Mouse (Mus musculus) lung, adult 2 months (tissue): ENCODE measurements around the gene Apoa1. TPM values are rescaled to one million over a fixed set of nuclear protein-coding genes. Genes with fewer than 3 reads are reported as not detected.

Experiments
- DNase-seq: peaks from one replicate; pipeline ENCODE4 v3.0.0; 2022
- H3K4me1 ChIP-seq: fragments of 200-500 bp; 2 replicates; pipeline ENCODE4 v1.6.1; 2011; ENCODE audit warnings: low read length; ENCODE audit not compliant: control insufficient read depth, insufficient read depth
- H3K4me3 ChIP-seq: fragments of 200-500 bp; replicated peaks from 2 replicates; pipeline ENCODE3; 2011; ENCODE audit warnings: low read depth, mild to moderate bottlenecking, control low read depth, low read length; ENCODE audit errors: extremely low read depth
- CTCF ChIP-seq: fragments of 200-500 bp; IDR thresholded peaks from 2 replicates; pipeline ENCODE4 v1.5.1; 2011; ENCODE audit warnings: mild to moderate bottlenecking, low read length, control low read depth; ENCODE audit not compliant: insufficient read depth
- POLR2A ChIP-seq: fragments of 200-500 bp; IDR thresholded peaks from 2 replicates; pipeline ENCODE4 v1.6.1; 2011; ENCODE audit warnings: low read depth, mild to moderate bottlenecking, control low read depth, low read length, borderline replicate concordance; ENCODE audit errors: extremely low read depth
- WGBS: fragments of 180-500 bp; shearing (Covaris S2); methylation state at CpG from one replicate; pipeline ENCODE4 v1.1.7; 2018; 5-methylcytosine and 5-hydroxymethylcytosine counted together
- polyA plus RNA-seq: library from polyadenylated mRNA; depleted of rRNA; stranded (reverse); fragments of >200 nt; gene quantifications from 2 replicates; pipeline ENCODE4 v1.2.3, GENCODE M21; 2012

The Apoa1 gene
- polyA plus RNA-seq, 1 experiment: 3.2 TPM

GRCm38 (mm10) chr9:46192642-46193041 is 35.7 kb upstream of the Apoa1 start:
- 85% methylated on average over 6 of the region's 6 CpGs for WGBS
- Histone ChIP-seq H3K4me3 (no peak overlapping the region), H3K4me1 (peaks cover 9% of the 10 kb centered on the region; the same call in 1 of the 2 replicates)
- TF ChIP-seq POLR2A: no peak
- no peak for TF ChIP-seq CTCF
- no peak for DNase-seq

- WGBS: 71% methylated on average over 9 of the region's 9 CpGs
- DNase-seq: no peak
- H3K4me3 ChIP-seq: no peak overlapping the region
Observed at GRCm38 (mm10) chr9:46194809-46195208, 33.6 kb upstream of the Apoa1 start.

GRCm38 (mm10) chr9:46196699-46197169 is 31.6 kb upstream of the Apoa1 start:
- no peak for TF ChIP-seq CTCF
- peak; percentile 33; the same call in 1 of the 2 replicates for TF ChIP-seq POLR2A
- H3K4me3 ChIP-seq: no peak overlapping the region
- 40% methylated on average over 12 of the region's 12 CpGs for WGBS
- H3K4me1 ChIP-seq: peaks cover 13% of the 10 kb centered on the region; the same call in 1 of the 2 replicates
- no peak for DNase-seq

More at GRCm38 (mm10) chr9:46194809-46195208, 33.6 kb upstream of the Apoa1 start:
- H3K4me1 ChIP-seq: peaks cover 9% of the 10 kb centered on the region; the same call in 1 of the 2 replicates
- TF ChIP-seq POLR2A: no peak
- TF ChIP-seq CTCF: no peak

- no peak for DNase-seq
- no peak overlapping the region for H3K4me3 ChIP-seq
- peaks cover 13% of the 10 kb centered on the region; the same call in 1 of the 2 replicates for H3K4me1 ChIP-seq
- TF ChIP-seq CTCF (no peak), POLR2A (no peak)
- 82% methylated on average over 9 of the region's 9 CpGs for WGBS
Observed at GRCm38 (mm10) chr9:46198461-46198860, 29.9 kb upstream of the Apoa1 start.

GRCm38 (mm10) chr9:46198936-46199335 is 29.4 kb upstream of the Apoa1 start:
- Histone ChIP-seq H3K4me1 (peaks cover 13% of the 10 kb centered on the region; the same call in 1 of the 2 replicates), H3K4me3 (no peak overlapping the region)
- TF ChIP-seq POLR2A (no peak), CTCF (no peak)
- DNase-seq: no peak
- WGBS: 81% methylated on average over 7 of the region's 7 CpGs

- WGBS: 55% methylated on average over 2 of the region's 2 CpGs
- no peak for DNase-seq
- TF ChIP-seq POLR2A (no peak), CTCF (no peak)
- H3K4me1 ChIP-seq: peaks cover 13% of the 10 kb centered on the region; the same call in 1 of the 2 replicates
- no peak overlapping the region for H3K4me3 ChIP-seq
Observed at GRCm38 (mm10) chr9:46199609-46200008, 28.8 kb upstream of the Apoa1 start.

- H3K4me1 ChIP-seq: no peaks in the 10 kb centered on the region
- TF ChIP-seq POLR2A: no peak
- no peak for TF ChIP-seq CTCF
- WGBS: 56% methylated on average over 10 of the region's 10 CpGs
- DNase-seq: no peak
- no peak overlapping the region for H3K4me3 ChIP-seq
Observed at GRCm38 (mm10) chr9:46206834-46207500, 21.4 kb upstream of the Apoa1 start.

- 59% methylated on average over 6 of the region's 6 CpGs for WGBS
- DNase-seq: no peak
- TF ChIP-seq CTCF (no peak), POLR2A (no peak)
- Histone ChIP-seq H3K4me1 (no peaks in the 10 kb centered on the region), H3K4me3 (no peak overlapping the region)
Observed at GRCm38 (mm10) chr9:46207501-46207869, 20.9 kb upstream of the Apoa1 start.

- H3K4me3 ChIP-seq: no peak overlapping the region
- no peaks in the 10 kb centered on the region for H3K4me1 ChIP-seq
- WGBS: 87% methylated on average over 13 of the region's 13 CpGs
- TF ChIP-seq CTCF (no peak), POLR2A (no peak)
- no peak for DNase-seq
Observed at GRCm38 (mm10) chr9:46208401-46208974, 19.9 kb upstream of the Apoa1 start.
